Mouse (Mus musculus) frontal cortex, adult 2 months (tissue): ENCODE data around the gene Strbp. TPM values are rescaled to one million over a fixed set of nuclear protein-coding genes. Genes with fewer than 3 reads are reported as not detected.

Source experiments
- DNase-seq, 2 experiments: peaks; one replicate each; pipeline ENCODE4 v3.0.0; 2022; ENCODE audit warnings: low spot score in 1 of 2; ENCODE audit errors: extremely low spot score in 1 of 2
- polyA plus RNA-seq: library from polyadenylated mRNA; depleted of rRNA; stranded (reverse); fragments of >200 nt; gene quantifications from 2 replicates; pipeline ENCODE4 v1.2.3, GENCODE M21; 2012; rRNA removed

Gene Strbp
- polyA plus RNA-seq, 1 experiment: 75.7 TPM

DNA sequence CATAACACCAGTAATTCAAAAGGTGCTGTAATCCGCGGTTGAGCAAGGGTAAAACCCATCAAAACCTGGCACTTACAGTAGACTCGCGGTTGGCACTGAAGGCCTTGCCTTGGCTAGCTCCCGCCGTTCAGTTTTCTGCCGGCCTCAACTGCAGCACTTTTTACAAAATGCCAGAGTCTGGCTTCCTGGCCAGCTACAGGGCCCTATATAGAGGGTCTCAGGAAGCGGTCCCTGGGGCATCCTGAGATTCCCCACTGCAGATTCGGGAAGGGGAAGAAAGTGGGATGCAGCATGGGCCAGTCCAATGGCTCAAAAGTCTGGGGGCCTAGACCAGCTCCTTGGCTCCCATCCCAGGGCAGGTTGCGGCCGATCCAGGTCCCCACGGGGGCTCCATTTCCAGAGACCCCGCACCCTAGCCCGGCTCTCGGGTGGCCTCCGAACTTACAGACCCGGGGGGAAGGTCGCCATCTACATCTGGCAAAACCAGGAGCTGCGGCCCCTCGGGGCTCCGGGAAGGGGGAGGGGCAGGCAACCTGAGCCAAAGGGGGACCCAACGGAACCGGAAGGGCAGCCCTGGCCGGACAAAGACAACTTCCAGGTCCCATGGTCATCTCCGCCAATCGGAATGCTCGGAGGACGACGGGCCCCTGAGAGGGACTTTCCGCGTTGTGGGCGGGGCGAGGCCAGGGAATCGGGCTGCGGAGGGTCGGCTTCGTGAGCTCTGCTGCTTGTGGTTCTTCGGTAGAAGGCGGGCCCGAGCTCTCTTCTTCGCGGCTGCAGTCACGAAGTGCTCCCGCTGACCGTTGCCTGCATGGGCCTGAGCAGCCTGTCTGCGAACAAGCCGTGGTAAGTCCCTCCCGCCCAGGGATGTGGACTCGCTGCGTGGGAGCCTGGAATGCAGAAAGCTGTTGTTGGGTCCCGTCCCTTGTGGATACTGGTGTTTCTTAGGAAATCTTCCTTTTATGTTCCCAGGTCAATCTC, 260.8 kb downstream of the Strbp start, which contains the start of the genes Zbtb26, Zbtb6 and Rabgap1:
Zbtb26 (minus strand) TSS at position 525 of the 981 bp plus-strand sequence.
Zbtb6 (minus strand) TSS at position 561 of the 981 bp plus-strand sequence.
Rabgap1 (plus strand) TSS at position 669 of the 981 bp plus-strand sequence.
- peak; percentile 91 to 97 for DNase-seq

Other genes starting within 250 kb of the Strbp start
- 2.8 and 3.9 TPM in 2 replicates for gene Gpr21, start 187.5 kb downstream of the Strbp start, polyA plus RNA-seq
- 1.7 and 2.0 TPM in 2 replicates for gene Crb2, start 72.4 kb upstream of the Strbp start, polyA plus RNA-seq